Mouse (Mus musculus) cerebellum, adult 2 months (tissue): ENCODE data around the gene Gm42906. TPM values are rescaled to one million over a fixed set of nuclear protein-coding genes. Genes with fewer than 3 reads are reported as not detected.
A peak's percentile ranks its signal among the peaks of the same experiment; 100 is the strongest.

Experiments
- DNase-seq, 2 experiments: peaks; one replicate each; pipeline ENCODE4 v3.0.0; 2021
- H3K27ac ChIP-seq: fragments of 200-500 bp; 2 replicates; pipeline ENCODE4 v1.5.1; 2012; ENCODE audit warnings: low read length, control low read depth, inconsistent platforms; ENCODE audit not compliant: insufficient read depth
- H3K27me3 ChIP-seq: fragments of 200-500 bp; 2 replicates; pipeline ENCODE4 v1.6.1; 2012; ENCODE audit warnings: inconsistent platforms, mild to moderate bottlenecking, low read length, moderate library complexity; ENCODE audit not compliant: control insufficient read depth, insufficient read depth
- H3K4me1 ChIP-seq: fragments of 200-500 bp; 2 replicates; pipeline ENCODE4 v1.6.1; 2011; ENCODE audit warnings: low read length; ENCODE audit not compliant: control insufficient read depth, insufficient read depth
- H3K4me3 ChIP-seq: fragments of 200-500 bp; replicated peaks from 2 replicates; pipeline ENCODE3; 2011; ENCODE audit warnings: mild to moderate bottlenecking, low read depth, low read length, control low read depth; ENCODE audit not compliant: insufficient read depth
- CTCF ChIP-seq: fragments of 200-500 bp; IDR thresholded peaks from 2 replicates; pipeline ENCODE4 v1.5.1; 2011; ENCODE audit warnings: low read depth, mild to moderate bottlenecking, control low read depth, low read length, moderate library complexity, borderline replicate concordance; ENCODE audit not compliant: insufficient read depth
- POLR2A ChIP-seq: fragments of 200-500 bp; IDR thresholded peaks from 2 replicates; pipeline ENCODE4 v1.6.1; 2011; ENCODE audit warnings: low read length, control low read depth, borderline replicate concordance; ENCODE audit not compliant: insufficient read depth
- WGBS: fragments of 180-500 bp; shearing (Covaris S2); methylation state at CpG from one replicate; pipeline ENCODE4 v1.1.7; 2018; 5-methylcytosine and 5-hydroxymethylcytosine counted together
- polyA plus RNA-seq: library from polyadenylated mRNA; depleted of rRNA; stranded (reverse); fragments of >200 nt; gene quantifications from 2 replicates; pipeline ENCODE4 v1.2.3, GENCODE M21; 2012

Gm42906 gene
- polyA plus RNA-seq, 1 experiment: not detected

DNA sequence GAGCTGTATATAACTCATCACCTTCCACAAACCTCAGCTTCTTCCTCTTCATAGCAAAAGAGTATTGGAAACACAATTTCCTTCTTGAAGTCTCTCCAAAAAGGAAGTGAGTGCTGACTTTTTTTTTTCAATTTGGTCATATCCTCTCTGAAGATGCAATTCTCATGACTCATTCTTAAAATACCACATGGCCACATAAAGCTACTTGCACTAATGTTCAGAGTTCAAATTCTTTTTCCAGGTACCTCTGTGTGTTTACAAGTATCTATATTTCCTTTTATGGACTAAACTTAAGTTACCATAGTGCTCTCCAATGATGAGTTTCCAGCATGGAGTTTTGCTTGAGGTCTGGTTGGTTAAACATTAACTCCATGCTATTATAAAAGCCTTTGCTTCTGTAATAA lies 94.8 kb downstream of the Gm42906 start:
- Histone ChIP-seq H3K27ac (no peak overlapping the region), H3K27me3 (no peaks in the 10 kb centered on the region), H3K4me1 (no peaks in the 10 kb centered on the region), H3K4me3 (no peak overlapping the region)
- TF ChIP-seq POLR2A (no peak), CTCF (no peak)
- no peak for DNase-seq

GRCm38 (mm10) chr5:151315804-151316597 lies 112.0 kb downstream of the Gm42906 start:
- no peak for DNase-seq
- no peak overlapping the region for H3K4me3 ChIP-seq
- H3K4me1 ChIP-seq: no peaks in the 10 kb centered on the region
- no peak overlapping the region for H3K27ac ChIP-seq
- WGBS: 73% methylated on average over 10 of the region's 10 CpGs
- no peak for TF ChIP-seq POLR2A
- TF ChIP-seq CTCF: no peak
- no peaks in the 10 kb centered on the region for H3K27me3 ChIP-seq

- Histone ChIP-seq H3K27me3 (no peaks in the 10 kb centered on the region), H3K4me1 (no peaks in the 10 kb centered on the region), H3K4me3 (no peak overlapping the region), H3K27ac (no peak overlapping the region)
- no peak for TF ChIP-seq POLR2A
- no peak for TF ChIP-seq CTCF
- 55% methylated on average over 2 of the region's 2 CpGs for WGBS
- DNase-seq: no peak
Observed at GRCm38 (mm10) chr5:151300286-151300685, 127.7 kb downstream of the Gm42906 start.

DNA sequence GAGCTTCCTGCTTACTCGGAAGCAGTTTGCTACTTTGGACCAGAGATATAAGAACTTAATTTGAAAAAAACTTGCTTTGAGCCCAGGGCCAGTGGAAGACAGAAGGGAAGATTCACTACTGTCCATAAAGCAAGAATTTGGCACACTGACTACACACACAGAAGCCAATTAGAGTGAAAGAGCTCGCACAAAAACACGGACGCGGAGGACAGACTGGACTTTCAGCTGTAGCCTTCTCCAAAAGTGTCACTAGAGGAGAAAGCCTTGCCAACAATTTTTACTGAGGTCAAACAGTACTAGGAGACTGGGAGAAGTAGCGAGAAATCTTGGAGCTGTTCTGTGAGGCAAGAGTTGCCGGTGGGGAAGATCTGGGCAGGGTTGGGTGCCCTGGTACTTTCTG lies 128.4 kb downstream of the Gm42906 start:
- Histone ChIP-seq H3K4me1 (no peaks in the 10 kb centered on the region), H3K27ac (no peak overlapping the region), H3K27me3 (no peaks in the 10 kb centered on the region), H3K4me3 (no peak overlapping the region)
- peak in 1 of 2 experiments; percentile 6 for DNase-seq
- no peak for TF ChIP-seq CTCF
- TF ChIP-seq POLR2A: no peak
- WGBS: 68% methylated on average over 7 of the region's 7 CpGs

DNA sequence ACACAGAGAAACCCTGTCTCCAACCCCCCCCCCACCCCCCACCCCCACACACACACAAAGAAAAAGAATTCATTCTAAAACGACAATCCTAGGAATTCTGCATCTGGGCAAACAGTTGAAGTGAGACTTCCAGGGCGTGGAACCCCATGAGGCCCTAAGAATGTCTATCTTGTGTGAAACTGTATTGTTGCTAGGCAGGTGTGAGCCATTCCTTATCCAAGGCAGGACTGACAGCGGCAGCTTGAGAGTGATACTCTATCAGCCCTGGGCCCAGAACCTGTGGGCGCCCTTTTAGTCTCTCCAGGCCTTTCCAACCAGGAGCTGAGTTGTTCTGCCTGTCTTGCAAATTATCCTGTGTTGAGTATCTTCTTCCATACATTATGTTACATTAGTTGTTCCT lies 129.6 kb downstream of the Gm42906 start:
- Histone ChIP-seq H3K4me1 (no peaks in the 10 kb centered on the region), H3K27me3 (no peaks in the 10 kb centered on the region), H3K27ac (no peak overlapping the region), H3K4me3 (no peak overlapping the region)
- no peak for TF ChIP-seq POLR2A
- WGBS: 76% methylated on average over 4 of the region's 4 CpGs
- DNase-seq: no peak

GRCm38 (mm10) chr5:151296244-151296643 lies 131.7 kb downstream of the Gm42906 start:
- no peaks in the 10 kb centered on the region for H3K4me1 ChIP-seq
- no peak overlapping the region for H3K4me3 ChIP-seq
- WGBS: 81% methylated on average over 4 of the region's 4 CpGs
- no peak for DNase-seq
- no peak for TF ChIP-seq CTCF
- TF ChIP-seq POLR2A: no peak
- H3K27me3 ChIP-seq: no peaks in the 10 kb centered on the region
- no peak overlapping the region for H3K27ac ChIP-seq

DNA sequence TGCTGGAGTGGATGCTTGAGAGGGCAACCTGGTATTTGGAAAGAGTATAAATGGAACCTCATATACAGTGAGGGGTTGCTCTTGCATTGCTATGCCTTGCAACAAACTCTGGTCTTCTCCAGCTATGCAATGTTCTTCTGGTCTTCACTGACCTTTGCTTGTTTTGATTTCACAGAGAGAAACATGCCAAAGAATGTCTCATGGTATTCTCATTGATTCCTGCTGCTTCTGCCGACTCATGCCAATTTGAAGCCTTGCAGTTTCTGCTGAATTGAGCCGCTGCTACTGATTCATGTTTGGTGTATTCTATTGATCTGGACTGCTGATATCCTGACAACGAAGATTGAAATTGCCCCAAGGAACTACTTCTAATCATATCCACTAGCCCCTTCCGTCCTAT lies 134.4 kb downstream of the Gm42906 start:
- DNase-seq: no peak
- H3K4me1 ChIP-seq: no peaks in the 10 kb centered on the region
- TF ChIP-seq POLR2A (no peak), CTCF (no peak)
- no peak overlapping the region for H3K4me3 ChIP-seq
- 80% methylated on average over 4 of the region's 4 CpGs for WGBS
- H3K27ac ChIP-seq: no peak overlapping the region
- H3K27me3 ChIP-seq: no peaks in the 10 kb centered on the region

GRCm38 (mm10) chr5:151292310-151292709 lies 135.7 kb downstream of the Gm42906 start:
- WGBS: 12% methylated on average over 1 of the region's 1 CpGs
- TF ChIP-seq CTCF (peak; percentile 43; the same call in 1 of the 2 replicates), POLR2A (no peak)

DNA sequence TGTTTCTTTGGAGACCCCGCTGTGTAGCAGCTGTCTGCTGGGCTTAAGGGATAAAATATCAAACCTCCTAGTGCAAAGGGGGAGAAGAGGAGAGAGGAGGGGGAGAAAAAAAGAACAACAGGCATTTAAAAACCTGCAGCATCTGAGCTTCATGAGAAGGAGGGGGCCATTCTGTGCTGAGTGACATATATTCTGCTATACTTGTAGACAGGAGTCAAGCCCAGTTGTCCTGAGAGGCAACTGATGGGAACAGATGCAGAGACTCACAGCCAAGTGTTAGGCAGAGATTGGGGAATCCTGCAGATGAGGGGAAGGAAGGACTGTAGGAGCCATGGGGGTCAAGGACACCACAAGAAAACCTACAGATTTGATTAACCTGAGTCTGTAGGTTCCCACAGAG lies 141.6 kb downstream of the Gm42906 start:
- Histone ChIP-seq H3K4me1 (no peaks in the 10 kb centered on the region), H3K27ac (no peak overlapping the region), H3K4me3 (no peak overlapping the region), H3K27me3 (no peaks in the 10 kb centered on the region)
- 79% methylated on average over 1 of the region's 1 CpGs for WGBS
- DNase-seq: no peak
- TF ChIP-seq POLR2A: no peak
- no peak for TF ChIP-seq CTCF

More at GRCm38 (mm10) chr5:151292310-151292709, 135.7 kb downstream of the Gm42906 start:
- Histone ChIP-seq H3K27ac (no peak overlapping the region), H3K4me1 (no peaks in the 10 kb centered on the region), H3K4me3 (no peak overlapping the region), H3K27me3 (no peaks in the 10 kb centered on the region)
- DNase-seq: no peak
